Mouse (Mus musculus) liver, postnatal 0 days (tissue): ENCODE measurements at regions not wholly inside any gene's neighbourhood (a gene's known extent, or its start where the extent isn't known, plus 50 kb on each side); places are given as distances from the start of the nearest gene placed in this dataset.
A peak's percentile ranks its signal among the peaks of the same experiment; 100 is the strongest.

Source experiments
- ATAC-seq: fragments of 200-750 bp; cut with Nextera tagmentation; 2 replicates; pipeline ENCODE4 v1.8.0; 2017; ENCODE audit warnings: mild to moderate bottlenecking, moderate library complexity
- DNase-seq: peaks from one replicate; pipeline ENCODE4 v3.0.0-alpha.2; 2016
- H3K27ac ChIP-seq: fragments of 300-500 bp; sonication (generic); 2 replicates; pipeline ENCODE4 v1.5.1; 2014; ENCODE audit warnings: antibody characterized with exemption, moderate library complexity, mild to moderate bottlenecking, low read depth
- H3K27me3 ChIP-seq: fragments of 300-500 bp; sonication (generic); 2 replicates; pipeline ENCODE4 v1.6.1; 2014; ENCODE audit warnings: low read length, control low read depth, mixed read lengths; ENCODE audit not compliant: insufficient read depth
- H3K36me3 ChIP-seq: fragments of 300-500 bp; sonication (generic); replicated peaks from 2 replicates; pipeline ENCODE4 v1.6.1; 2014; ENCODE audit warnings: mild to moderate bottlenecking, control low read depth, low read length, moderate library complexity, mixed read lengths; ENCODE audit not compliant: insufficient read depth
- H3K4me1 ChIP-seq: fragments of 300-500 bp; sonication (generic); 2 replicates; pipeline ENCODE4 v1.6.1; 2014; ENCODE audit warnings: antibody characterized with exemption, mild to moderate bottlenecking, control low read depth; ENCODE audit not compliant: insufficient read depth
- H3K4me2 ChIP-seq: fragments of 300-500 bp; sonication (generic); 2 replicates; pipeline ENCODE4 v1.6.1; 2014; ENCODE audit warnings: low read depth, mild to moderate bottlenecking, low read length, moderate library complexity, mixed read lengths
- H3K4me3 ChIP-seq: fragments of 300-500 bp; sonication (generic); 2 replicates; pipeline ENCODE4 v1.5.1; 2014; ENCODE audit warnings: low read depth, low read length
- H3K9ac ChIP-seq: fragments of 300-500 bp; sonication (generic); replicated peaks from 2 replicates; pipeline ENCODE4 v1.6.1; 2014; ENCODE audit warnings: mild to moderate bottlenecking, moderate library complexity
- H3K9me3 ChIP-seq: fragments of 300-500 bp; sonication (generic); 2 replicates; pipeline ENCODE4 v1.6.1; 2016; ENCODE audit warnings: mild to moderate bottlenecking, control low read depth, low read length, mixed read lengths
- CTCF ChIP-seq: sonication (generic); IDR thresholded peaks from 2 replicates; pipeline ENCODE4 v1.5.1; 2016; ENCODE audit warnings: antibody characterized with exemption, low read depth
- EP300 ChIP-seq: IDR thresholded peaks from 2 replicates; pipeline ENCODE4 v1.6.1; 2016; ENCODE audit warnings: antibody characterized with exemption, low read depth, mild to moderate bottlenecking
- WGBS: fragments of 180-500 bp; shearing (Covaris S2); extraction: QIAGEN DNeasy Blood & Tissue Kit; methylation state at CpG from one replicate; pipeline ENCODE4 v1.1.7; 2014; ENCODE audit not compliant: insufficient replicate concordance; 5-methylcytosine and 5-hydroxymethylcytosine counted together

DNA sequence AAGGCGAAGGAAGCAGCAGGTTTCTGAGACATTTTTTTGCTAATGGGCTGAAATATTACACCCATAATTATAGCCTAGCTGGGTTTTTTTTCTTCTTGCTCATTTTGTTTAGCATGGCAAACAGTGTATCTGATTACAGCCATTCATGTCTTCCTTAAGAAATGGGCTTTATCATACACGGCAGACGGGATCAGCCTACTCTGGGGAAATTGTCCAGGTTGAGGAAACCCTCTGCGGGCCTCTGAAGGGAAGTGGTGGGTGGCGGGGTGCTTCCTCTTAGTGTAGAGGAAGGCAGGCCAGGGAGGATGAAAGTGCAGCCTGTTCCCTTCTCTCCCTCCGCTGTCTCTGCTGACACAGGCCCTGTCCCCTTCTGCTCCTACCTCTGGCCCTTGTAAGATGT, 120.6 kb upstream of the Tle3 start:
- H3K4me2 ChIP-seq: 0 out of 2 replicates have a peak overlapping the region, but pooled peaks have one; percentile 26
- H3K9me3 ChIP-seq: no peaks in the 10 kb centered on the region
- WGBS: 29% methylated on average over 6 of the region's 6 CpGs
- H3K9ac ChIP-seq: no peak overlapping the region
- H3K4me1 ChIP-seq: no peaks in the 10 kb centered on the region
- H3K4me3 ChIP-seq: no peak overlapping the region
- peak overlapping the region; percentile 53 for H3K27ac ChIP-seq
- DNase-seq: peak; percentile 61
- no peaks in the 10 kb centered on the region for H3K36me3 ChIP-seq
- ATAC-seq: peak; percentile 33; the same call in 1 of the 2 replicates
- H3K27me3 ChIP-seq: no peaks in the 10 kb centered on the region
- TF ChIP-seq EP300 (no peak), CTCF (no peak)

- ATAC-seq (no peak), DNase-seq (no peak)
- Histone ChIP-seq H3K4me3 (no peak overlapping the region), H3K36me3 (no peaks in the 10 kb centered on the region), H3K9me3 (no peaks in the 10 kb centered on the region), H3K9ac (no peak overlapping the region), H3K27ac (no peak overlapping the region), H3K4me2 (no peak overlapping the region), H3K4me1 (no peaks in the 10 kb centered on the region), H3K27me3 (no peaks in the 10 kb centered on the region)
- 79% methylated on average over 3 of the region's 3 CpGs for WGBS
- TF ChIP-seq CTCF (no peak), EP300 (no peak)
Observed at GRCm38 (mm10) chr9:61253761-61254160, 118.4 kb upstream of the Tle3 start.

- Histone ChIP-seq H3K4me2 (no peak overlapping the region), H3K4me3 (no peak overlapping the region), H3K27ac (no peak overlapping the region), H3K36me3 (no peaks in the 10 kb centered on the region), H3K27me3 (no peaks in the 10 kb centered on the region), H3K9me3 (no peaks in the 10 kb centered on the region), H3K9ac (no peak overlapping the region), H3K4me1 (0 out of 2 replicates have a peak, but pooled peaks cover 3% of the 10 kb centered on the region)
- no peak for TF ChIP-seq EP300
- TF ChIP-seq CTCF: no peak
- WGBS: 39% methylated on average over 4 of the region's 4 CpGs
- DNase-seq (no peak), ATAC-seq (peak; percentile 53; the same call in 1 of the 2 replicates)
Observed at GRCm38 (mm10) chr9:61257488-61257887, 114.7 kb upstream of the Tle3 start.

DNA sequence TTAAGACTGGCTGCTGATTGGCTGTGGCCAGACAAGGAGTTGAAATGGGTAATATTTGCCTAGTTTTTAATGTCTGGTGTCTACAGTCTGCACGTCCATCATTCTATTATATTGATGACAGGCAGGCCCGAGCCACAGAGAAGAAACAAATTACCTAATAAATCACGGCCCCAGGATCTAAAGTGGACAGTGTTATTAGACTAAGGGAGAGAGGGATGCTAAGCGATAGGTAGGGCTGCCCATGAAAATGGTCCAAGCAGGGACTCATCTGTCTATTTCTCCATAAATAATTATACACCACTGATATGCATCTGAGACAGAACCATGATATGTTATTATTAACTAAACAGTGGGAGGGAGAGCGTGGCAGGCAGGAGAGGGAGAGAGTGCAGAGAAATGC, 114.1 kb upstream of the Tle3 start:
- ATAC-seq (no peak), DNase-seq (no peak)
- TF ChIP-seq CTCF (no peak), EP300 (no peak)
- no peak overlapping the region for H3K27ac ChIP-seq
- H3K36me3 ChIP-seq: no peaks in the 10 kb centered on the region
- no peaks in the 10 kb centered on the region for H3K9me3 ChIP-seq
- no peak overlapping the region for H3K9ac ChIP-seq
- H3K4me1 ChIP-seq: 0 out of 2 replicates have a peak, but pooled peaks cover 3% of the 10 kb centered on the region
- H3K4me2 ChIP-seq: no peak overlapping the region
- H3K27me3 ChIP-seq: no peaks in the 10 kb centered on the region
- H3K4me3 ChIP-seq: no peak overlapping the region
- 65% methylated on average over 5 of the region's 5 CpGs for WGBS

GRCm38 (mm10) chr9:61259421-61260174, 112.6 kb upstream of the Tle3 start:
- Histone ChIP-seq H3K27ac (no peak overlapping the region), H3K9me3 (no peaks in the 10 kb centered on the region), H3K4me1 (0 out of 2 replicates have a peak, but pooled peaks cover 3% of the 10 kb centered on the region), H3K4me3 (no peak overlapping the region), H3K36me3 (no peaks in the 10 kb centered on the region), H3K4me2 (no peak overlapping the region), H3K9ac (no peak overlapping the region), H3K27me3 (no peaks in the 10 kb centered on the region)
- DNase-seq (no peak), ATAC-seq (no peak)
- no peak for TF ChIP-seq CTCF
- TF ChIP-seq EP300: no peak
- WGBS: 21% methylated on average over 7 of the region's 7 CpGs

- ATAC-seq: no peak
- no peak overlapping the region for H3K27ac ChIP-seq
Observed at GRCm38 (mm10) chr9:61261263-61261662, 110.9 kb upstream of the Tle3 start.

More at GRCm38 (mm10) chr9:61261263-61261662, 110.9 kb upstream of the Tle3 start:
- Histone ChIP-seq H3K4me1 (0 out of 2 replicates have a peak, but pooled peaks cover 3% of the 10 kb centered on the region), H3K36me3 (no peaks in the 10 kb centered on the region), H3K9ac (no peak overlapping the region), H3K4me3 (no peak overlapping the region), H3K9me3 (no peaks in the 10 kb centered on the region), H3K4me2 (no peak overlapping the region), H3K27me3 (no peaks in the 10 kb centered on the region)
- WGBS: 57% methylated on average over 6 of the region's 6 CpGs
- TF ChIP-seq CTCF (no peak), EP300 (no peak)
- no peak for DNase-seq
